Mouse (Mus musculus) layer of hippocampus, postnatal 25 days (tissue): ENCODE data around the gene Fzd2. TPM values are rescaled to one million over a fixed set of nuclear protein-coding genes. Genes with fewer than 3 reads are reported as not detected.
A peak's percentile ranks its signal among the peaks of the same experiment; 100 is the strongest.

ENCODE experiments used
- DNase-seq, 2 experiments: peaks; one replicate each; pipeline ENCODE4 v3.0.0; 2022; ENCODE audit warnings: mixed read lengths in 2 of 2, low spot score in 1 of 2; ENCODE audit errors: extremely low spot score in 1 of 2
- total RNA-seq, 2 experiments: library from RNA; stranded (reverse); gene quantifications; 2 replicates each; pipeline ENCODE4 v1.2.3; 2021

Fzd2 gene
- total RNA-seq, 2 experiments from 2014 or later: 6.6 to 9.9 TPM

- DNase-seq: no peak
Measured at GRCm38 (mm10) chr11:102610675-102611316, 6.6 kb downstream of the Fzd2 start.

- no peak for DNase-seq
Measured at GRCm38 (mm10) chr11:102611317-102611705, 7.1 kb downstream of the Fzd2 start.

- no peak for DNase-seq
Measured at GRCm38 (mm10) chr11:102619449-102619848, 15.3 kb downstream of the Fzd2 start.

DNA sequence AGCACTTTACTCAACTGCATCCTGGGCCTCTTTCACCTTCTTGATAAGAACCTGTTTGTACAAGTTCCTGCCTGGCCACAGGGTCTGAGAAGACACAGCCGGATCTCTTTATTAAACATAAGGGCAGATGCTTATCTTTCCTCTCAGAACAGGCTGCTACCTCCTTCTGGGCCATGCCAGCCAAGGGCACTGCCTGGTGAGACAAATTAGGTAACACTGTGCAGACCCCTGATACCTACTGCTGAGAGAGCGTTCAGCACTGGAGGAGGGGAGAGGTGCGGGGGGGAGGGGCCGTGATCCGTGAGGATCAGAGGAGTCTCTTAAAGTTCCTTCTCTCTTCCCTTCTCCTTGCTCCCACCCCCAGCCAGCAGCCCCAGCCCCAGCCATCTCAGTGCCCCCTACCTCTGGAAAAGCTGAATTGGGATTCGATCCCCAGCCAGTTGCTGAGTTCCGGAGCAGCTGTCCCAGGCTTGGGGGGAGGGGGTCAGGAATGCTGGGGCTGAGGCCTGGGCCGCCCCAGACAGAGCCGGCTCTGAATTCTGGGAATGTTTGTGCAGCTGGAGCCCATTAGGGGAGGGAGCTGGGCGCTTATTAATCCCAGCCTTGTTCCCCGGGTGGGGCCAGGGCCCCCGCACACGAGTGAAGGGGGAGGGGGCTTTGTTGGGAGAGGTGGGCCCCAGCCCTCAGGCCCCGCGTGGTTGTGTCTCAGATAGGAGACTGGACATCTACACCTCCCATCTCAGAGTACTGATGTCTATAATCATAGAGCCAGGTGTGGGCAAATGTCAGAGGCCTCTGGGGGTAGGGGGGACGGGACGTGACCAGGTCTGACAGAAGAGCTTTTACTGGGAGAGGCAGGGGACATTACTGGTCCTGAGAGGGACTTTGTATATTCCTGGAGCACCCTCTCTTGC, 19.9 kb downstream of the Fzd2 start:
- no peak for DNase-seq

GRCm38 (mm10) chr11:102624888-102625407, 20.8 kb downstream of the Fzd2 start:
- DNase-seq: no peak

DNA sequence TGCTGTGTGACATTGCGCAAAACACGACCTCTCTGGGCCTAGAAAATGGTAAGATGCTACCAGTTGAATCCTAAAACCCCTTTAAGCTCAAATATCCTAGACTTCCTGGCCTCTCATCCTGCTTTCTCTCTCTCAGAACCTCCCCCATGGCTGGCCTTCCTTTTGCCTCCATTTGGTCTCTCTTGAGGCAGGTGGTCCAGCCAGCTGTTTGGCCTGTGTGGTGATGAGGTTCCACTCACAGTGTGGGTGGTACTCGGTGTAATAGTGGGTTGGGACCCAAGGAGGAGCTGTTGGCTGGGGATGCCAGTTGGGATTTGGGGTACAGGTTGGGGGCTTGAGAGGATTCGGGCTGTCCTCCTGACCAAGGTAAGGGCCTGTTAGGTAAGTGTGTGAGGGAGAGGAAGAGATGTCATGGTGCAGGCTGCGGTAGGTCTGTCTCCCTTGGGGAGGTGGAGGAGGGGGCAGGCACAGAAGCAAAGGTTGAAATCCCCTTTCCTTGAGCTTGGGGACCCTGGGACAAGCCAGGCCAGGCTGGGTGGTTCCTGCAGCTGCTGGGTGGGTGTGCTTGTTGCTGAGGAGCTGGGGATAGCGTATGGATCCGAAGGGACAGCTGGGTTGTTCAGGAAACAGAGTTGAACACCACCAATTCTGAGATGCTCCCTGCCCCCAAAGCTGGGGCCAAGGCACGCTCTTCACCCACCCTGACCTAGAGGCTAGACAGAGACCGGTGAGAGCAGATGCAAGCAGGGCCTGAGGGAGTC, 23.2 kb downstream of the Fzd2 start:
- DNase-seq: no peak

- DNase-seq: no peak
Measured at GRCm38 (mm10) chr11:102628529-102628928, 24.3 kb downstream of the Fzd2 start.

GRCm38 (mm10) chr11:102629375-102629774, 25.2 kb downstream of the Fzd2 start:
- no peak for DNase-seq

DNA sequence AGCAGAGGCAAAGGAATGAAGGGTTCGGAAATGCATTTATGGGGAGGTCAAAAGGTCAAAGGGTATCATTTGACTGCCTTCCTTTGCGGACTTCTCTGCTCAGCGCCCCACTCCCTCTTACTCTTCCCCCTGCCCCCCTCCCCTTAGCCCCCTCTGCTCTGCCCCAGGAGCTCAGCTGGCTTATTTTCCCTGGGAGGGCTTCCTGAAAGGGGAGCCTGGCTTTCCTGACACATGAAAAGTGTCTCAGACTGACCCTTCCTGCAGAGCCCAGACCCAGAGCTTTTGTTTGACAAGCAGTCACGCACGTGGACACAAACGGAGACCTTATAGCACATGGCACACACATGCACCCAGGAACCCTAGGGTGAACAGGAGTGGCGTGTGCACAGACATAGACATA, 26.5 kb downstream of the Fzd2 start:
- DNase-seq: no peak

DNA sequence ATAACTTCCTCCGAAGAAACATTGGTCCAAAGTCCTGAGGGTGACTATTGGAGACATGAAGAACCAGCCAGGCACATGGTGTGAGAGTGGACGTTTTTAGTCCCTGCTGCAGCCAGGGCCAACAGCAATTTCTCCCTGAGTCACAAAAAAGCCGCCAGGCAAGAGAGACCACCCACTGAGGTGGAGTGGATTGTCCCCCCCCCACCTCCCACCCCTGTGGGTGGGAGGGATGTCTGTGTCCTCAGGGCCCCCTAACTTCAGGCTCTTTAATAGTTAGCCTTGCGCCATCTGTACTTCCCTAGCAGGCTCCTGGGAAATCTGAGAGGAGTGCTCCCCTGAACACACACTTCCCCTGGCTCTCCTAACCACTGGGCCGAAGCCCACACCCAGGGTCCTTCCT, 27.0 kb downstream of the Fzd2 start:
- no peak for DNase-seq

GRCm38 (mm10) chr11:102632725-102633124, 28.5 kb downstream of the Fzd2 start:
- DNase-seq: no peak

GRCm38 (mm10) chr11:102633379-102633778, 29.2 kb downstream of the Fzd2 start:
- DNase-seq: no peak

- no peak for DNase-seq
Measured at GRCm38 (mm10) chr11:102636887-102637286, 32.7 kb downstream of the Fzd2 start.

DNA sequence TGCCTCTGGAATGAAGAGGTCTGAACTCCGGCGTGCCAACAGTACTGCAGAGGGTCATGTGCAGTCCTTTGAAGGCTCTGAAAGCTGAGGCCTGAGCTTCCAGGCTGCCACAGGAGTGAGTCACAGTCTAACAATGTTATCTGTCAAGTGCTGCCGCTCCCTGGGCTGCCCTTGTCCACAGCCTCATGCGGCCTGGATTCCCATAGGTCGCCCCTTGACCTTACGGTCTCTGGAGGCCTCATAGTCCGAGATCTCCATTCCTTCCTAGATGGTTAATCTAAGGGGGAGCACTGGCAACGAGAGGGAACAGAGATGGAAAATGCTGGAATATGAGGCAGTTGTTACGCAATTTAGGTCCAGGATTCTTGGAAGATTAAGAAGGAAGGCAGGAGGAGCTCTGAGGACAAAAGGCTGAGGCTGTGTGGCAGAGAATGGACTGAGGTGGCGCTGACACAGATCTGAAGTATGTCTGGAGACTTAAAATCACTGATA, 39.7 kb downstream of the Fzd2 start:
- DNase-seq: no peak

GRCm38 (mm10) chr11:102646226-102646625, 42.0 kb downstream of the Fzd2 start:
- no peak for DNase-seq

GRCm38 (mm10) chr11:102647885-102648284, 43.7 kb downstream of the Fzd2 start:
- DNase-seq: no peak

DNA sequence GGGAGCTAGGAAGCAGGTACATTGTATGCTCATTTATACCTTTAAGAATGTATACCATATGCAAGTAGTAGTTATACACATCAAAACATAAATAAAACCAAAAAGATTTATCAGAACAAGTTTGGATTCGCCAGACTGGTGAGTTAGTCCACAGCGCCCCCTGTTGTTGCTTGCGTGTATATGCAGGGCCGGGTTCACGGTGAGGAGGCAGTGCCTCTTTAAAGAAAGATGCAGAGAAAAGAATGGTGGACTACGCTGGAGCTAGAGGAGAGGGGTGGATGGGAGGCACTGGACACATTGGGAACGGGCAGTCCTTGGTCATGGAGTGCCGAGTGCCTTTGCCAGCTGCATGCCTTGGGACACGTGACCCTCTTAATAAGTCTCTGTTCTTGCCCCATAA, 47.2 kb downstream of the Fzd2 start:
- DNase-seq: peak; percentile 55 to 87

DNA sequence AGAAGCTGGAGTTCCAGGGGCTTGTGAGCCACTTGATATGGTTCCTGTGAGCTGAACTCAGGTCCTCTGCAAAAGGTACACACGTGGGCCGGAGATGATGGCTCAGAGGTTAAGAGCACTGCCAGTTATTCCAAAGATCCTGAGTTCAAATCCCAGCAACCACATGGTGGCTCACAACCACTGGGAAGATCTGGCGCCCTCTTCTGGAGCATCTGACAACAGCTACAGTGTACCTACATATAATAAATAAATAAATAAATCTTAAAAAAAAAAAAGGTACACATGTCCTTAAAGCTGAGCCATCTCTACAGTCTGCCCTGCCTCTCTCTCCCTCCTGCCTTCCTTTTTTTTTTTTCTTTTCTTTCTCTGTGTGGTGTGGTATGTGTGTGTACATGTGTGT, 48.6 kb downstream of the Fzd2 start:
- DNase-seq: no peak

DNA sequence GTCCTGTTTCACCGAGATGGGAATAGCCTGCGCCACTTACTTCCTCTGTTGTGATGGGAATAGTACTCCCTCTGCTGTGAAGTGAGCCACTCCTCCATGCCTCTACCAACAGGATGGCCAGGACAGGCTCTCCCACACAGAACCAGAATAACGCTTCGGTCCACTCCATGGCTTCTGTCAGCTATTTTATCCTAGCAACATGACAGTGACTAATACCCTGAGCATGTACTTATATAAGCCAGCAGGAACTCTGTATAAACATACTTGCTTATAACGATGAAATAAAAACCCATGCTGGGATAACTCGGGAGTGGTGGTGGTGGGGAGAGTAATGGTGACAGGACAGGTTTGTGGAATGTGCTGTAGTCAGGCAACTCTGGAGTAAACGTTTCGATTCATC, 51.7 kb downstream of the Fzd2 start:
- DNase-seq: no peak

DNA sequence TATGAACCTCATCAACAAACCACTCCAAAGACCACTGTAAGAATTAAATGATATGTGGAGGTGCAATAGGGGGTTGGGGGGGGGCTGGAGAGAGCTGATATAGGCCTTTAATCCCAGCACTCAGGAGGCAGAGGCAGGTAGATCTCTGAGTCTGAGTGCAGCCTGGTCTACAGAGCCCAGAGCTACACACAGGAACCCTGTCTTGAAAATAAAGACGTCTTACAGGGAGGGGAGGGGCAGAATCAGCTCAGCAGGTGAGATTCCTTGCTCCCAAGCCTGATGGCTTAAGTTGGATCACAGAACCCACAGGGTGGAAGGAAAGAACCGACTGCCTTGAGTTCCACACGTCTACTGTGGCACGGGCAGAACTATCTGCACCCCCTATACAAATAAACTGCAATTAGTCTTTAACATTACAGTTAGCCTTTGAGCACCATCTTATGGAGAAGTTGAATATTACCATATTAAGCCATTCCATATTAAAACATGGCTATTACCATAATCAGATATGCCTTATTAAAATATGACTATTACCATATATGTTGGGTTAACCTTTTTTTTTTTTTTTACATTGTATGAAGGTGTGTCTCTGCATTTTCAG, 52.2 kb downstream of the Fzd2 start:
- no peak for DNase-seq
